Mouse (Mus musculus): ENCODE results near the gene Lhx2.

Lhx2 gene

DNA sequence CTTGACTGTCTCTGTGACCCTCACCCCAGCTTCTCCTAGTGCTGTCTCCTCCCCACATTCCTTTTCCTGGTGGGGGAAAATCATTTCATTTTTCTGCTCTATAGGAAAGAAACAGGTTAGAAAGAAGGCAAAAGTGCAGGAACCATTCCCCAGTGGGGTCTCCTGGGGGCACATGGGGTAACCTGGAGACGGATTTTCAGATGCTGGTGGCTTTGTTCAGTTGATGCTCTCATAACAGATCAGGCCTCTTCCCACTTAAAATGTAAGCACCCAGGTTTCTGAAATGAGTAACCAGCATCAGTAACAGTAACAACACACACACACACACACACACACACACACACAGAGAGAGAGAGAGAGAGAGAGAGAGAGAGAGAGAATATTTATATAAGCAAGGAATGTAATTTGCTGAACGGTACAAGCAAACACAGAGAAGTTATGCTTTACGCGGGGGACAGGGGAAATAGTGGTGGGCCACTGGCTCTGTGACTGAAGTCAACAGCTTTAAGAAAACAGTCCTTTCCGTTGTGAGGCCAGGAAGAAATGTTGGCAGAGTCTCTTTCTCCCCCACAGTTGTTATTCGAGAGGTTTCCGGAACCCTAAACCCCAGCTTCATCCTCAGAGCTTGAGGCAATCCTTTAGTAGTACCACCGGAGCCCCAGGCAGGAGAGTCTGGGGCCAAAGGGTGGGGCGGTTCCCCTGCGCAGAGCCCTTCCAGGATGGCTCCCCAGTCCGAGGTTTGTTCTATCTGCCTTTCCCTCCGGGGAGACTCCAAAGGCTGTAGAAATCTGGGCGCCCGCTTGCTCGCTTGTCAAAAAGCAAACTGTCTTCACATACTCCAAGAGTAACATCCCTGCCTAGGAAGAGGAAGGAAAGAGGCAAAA, 8.0 kb downstream of the Lhx2 start:
- DNase-seq (ENCODE audit: low spot score) = no peak

DNA sequence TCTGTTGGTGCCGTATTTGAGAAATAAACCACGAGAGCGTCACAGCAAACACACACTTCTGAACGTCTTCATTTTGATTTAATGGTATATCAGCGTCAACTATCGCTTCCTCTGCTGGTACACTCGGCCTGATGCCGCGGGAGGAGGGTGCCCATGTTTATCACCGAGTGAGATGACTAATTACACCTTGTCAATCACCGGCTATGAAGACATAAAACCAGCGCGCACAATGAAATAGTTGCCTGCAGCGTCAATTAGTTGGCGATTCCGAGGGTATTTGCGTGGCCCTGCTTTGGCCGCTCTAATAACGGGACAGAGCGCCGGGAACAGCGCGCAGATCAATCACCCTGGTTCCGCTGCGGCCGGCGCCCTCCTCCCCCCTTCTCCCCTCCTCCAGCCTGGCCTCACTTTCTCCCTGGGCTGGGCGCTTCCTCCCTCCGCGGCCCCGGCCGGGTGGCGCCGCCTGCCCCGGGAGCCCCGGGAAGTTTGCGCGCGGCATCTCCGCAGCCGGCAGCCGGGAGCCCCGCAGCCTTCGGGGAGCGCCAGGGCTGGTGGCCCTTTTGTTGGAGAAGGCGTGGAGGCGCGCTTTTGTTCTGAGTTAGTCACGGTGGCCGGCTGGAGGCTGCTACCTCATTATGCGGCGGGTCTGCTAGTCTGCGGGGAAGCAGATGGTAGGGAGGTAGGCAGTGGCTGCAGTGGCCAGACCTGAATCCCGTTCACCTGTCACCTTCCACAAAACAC, 8.9 kb downstream of the Lhx2 start:
- no peak for DNase-seq (ENCODE audit: low spot score)

GRCm38 (mm10) chr2:38348660-38349420, 9.8 kb downstream of the Lhx2 start:
- no peak for DNase-seq (ENCODE audit: low spot score)

- DNase-seq (ENCODE audit: low spot score) = no peak
Observed at GRCm38 (mm10) chr2:38349447-38350350, 10.6 kb downstream of the Lhx2 start.

DNA sequence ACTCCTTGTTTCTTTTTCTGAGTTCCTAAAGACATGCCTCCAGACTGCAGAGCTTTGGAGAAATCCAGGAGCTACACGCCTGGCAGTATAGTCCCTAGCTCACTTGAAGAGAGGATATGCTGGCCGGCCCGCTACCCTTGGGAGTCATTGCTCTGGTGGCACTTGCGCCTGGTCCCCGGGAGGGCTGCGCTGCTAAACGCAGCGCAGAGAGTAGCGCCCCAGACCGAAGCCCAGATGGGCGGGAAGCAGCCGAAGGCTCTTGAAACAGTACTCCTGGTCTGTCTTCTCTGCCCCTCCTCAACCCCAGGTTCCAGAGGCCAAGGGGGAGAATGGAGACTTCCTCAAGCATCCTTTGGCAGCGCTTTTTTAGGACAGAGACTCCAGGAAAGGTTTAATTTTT, 11.3 kb downstream of the Lhx2 start:
- DNase-seq (ENCODE audit: low spot score) = no peak

DNA sequence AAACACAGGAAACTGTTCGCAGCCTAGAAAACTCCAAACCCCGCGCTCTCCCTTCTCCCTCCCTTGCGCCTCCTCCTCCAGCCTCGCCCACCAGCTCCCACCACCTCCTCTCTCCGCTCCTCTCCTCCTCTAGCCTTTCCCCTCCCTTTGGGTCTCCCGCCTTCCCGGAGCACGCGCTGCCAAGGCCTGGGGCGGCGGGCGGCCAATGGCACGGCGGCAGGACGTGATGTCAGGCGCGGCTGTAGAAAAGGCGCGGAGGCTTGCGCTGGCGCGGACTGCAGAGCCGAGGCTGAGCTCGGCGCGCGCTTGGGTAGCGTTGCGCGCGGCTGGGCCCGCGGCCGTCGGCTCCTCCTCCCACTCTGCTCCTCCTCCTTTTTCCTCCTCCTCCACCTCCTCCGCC, 11.7 kb downstream of the Lhx2 start:
- no peak for DNase-seq (ENCODE audit: low spot score)

- no peak for DNase-seq (ENCODE audit: low spot score)
Observed at GRCm38 (mm10) chr2:38351641-38352320, 12.7 kb downstream of the Lhx2 start.

- DNase-seq (ENCODE audit: low spot score) = no peak
Observed at GRCm38 (mm10) chr2:38352321-38353007, 13.4 kb downstream of the Lhx2 start.

DNA sequence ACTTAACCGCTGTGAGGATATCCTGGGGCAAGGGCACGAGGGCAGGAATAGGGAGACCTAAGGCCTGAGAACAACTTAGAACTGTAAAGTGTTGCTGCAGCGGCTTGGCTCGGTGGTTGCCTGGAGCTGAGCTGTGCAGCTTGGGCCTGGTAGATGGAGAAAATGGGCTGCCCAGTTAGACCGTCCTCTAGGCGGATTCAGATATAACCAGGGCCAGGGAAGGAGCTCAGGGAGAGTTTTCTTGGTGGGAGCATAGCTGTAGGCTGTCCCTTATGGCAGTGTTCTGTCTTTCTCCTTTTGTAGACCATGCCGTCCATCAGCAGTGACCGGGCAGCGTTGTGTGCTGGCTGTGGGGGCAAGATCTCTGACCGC, 13.9 kb downstream of the Lhx2 start:
- DNase-seq (ENCODE audit: low spot score) = no peak

- no peak for DNase-seq (ENCODE audit: low spot score)
Observed at GRCm38 (mm10) chr2:38353664-38354063, 14.6 kb downstream of the Lhx2 start.

DNA sequence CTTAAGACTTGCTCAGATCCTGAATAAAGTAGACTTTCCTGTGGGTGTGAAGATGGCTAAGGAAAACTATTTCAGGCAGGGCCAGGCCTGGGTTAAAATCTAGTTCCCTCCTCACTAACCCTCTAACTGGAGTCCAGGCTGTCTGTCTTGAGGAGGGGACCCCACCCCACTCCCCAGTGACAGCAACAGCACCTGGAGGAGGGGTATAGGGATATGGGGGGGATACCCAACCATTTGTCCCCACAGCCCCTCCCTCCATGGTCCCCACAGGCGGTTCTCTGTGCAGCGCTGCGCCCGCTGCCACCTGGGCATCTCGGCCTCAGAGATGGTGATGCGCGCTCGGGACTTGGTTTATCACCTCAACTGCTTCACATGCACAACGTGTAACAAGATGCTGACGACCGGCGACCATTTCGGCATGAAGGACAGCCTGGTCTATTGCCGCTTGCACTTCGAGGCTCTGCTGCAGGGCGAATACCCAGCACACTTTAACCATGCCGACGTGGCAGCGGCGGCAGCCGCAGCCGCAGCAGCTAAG, 15.2 kb downstream of the Lhx2 start:
- no peak for DNase-seq (ENCODE audit: low spot score)

DNA sequence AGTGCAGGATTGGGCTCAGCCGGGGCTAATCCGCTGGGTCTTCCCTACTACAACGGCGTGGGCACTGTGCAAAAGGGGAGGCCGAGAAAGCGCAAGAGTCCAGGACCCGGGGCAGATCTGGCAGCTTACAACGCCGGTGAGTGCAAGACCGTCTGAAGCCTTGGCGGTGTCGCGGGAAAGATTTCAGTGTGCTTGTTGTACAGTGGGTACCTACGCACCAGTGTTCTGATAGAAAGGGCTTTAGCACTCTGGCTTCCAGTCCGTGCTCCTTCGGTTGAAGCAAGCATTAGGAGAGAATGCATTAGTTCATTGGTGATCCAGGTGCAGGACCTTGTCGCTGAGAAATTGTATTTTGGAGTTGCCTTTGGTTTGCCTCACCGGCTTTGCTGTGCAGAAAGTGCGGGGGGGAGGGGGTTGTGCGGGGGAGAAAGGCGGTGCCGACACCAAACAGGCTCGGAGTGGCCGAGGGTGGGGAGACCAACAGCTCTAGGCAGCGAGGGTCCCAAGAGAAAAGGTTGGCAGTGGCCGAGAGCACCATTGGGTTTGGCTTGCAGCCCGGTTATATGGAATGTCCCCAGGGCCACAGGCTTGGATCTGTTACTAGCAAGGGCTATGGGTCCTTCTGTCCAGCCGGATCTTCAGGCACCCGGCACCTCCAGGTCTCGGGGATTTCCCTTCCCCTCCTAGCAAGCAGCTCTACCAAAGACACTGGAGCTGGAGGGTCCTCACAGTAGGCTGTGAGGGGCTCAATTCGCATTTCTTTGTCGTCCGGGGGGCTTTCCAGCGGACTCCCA, 15.8 kb downstream of the Lhx2 start:
- DNase-seq (ENCODE audit: low spot score) = no peak

DNA sequence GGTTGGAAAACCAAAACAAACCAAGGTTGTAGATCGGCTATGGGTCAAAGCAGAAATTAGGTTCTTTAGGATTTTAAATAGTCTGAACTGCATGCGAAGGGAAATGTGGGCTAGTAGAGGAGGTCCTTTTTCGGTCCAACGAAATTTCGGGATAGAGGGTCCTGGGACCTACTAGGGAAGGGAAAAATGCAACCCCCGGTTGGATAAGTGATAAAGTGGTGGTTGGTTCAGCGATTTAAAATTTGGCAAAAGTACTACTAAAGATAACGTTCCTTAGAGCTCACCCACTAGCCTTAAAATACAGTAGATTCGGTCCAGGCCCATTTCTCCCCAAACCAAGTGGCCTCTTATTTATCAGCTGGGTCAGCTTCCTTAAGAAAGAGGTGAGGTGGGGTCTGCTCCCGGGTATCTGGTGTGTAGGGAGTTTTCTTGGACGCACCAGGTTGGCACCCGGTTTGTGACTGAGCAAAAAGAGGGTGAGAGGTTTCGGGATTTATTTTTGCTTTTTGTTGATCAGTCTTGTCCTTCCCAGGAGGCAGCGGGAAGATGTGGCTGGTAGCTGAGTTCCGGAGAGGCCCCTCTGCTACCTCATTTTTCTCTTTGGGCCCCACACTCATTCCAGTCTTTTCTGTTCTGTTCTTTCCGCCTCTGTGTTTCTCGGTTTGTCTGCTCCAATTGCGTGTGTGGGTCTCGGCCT, 16.8 kb downstream of the Lhx2 start:
- no peak for DNase-seq (ENCODE audit: low spot score)

- DNase-seq (ENCODE audit: low spot score) = no peak
Observed at GRCm38 (mm10) chr2:38356428-38357260, 17.6 kb downstream of the Lhx2 start.

- DNase-seq (ENCODE audit: low spot score) = no peak
Observed at GRCm38 (mm10) chr2:38357294-38358246, 18.5 kb downstream of the Lhx2 start.

DNA sequence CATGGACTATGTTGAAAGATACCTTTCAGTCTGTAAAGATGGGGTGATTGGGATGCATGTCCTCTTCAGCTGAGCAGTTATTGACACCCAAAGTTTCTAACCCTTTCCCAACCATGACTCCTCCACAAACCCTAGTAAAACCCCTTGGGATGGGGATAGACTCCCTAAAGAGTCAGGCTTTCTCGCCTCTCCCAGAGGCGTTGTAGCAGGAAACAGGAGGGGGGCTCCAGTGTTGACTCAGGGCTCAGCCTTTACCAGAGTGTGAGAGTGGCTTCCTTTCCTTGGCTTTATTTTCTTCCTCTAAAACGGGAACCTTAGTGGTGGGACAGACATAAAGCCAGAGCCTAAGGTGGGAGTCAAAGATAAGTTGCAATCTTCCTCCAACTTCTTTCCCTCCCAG, 19.5 kb downstream of the Lhx2 start:
- DNase-seq (ENCODE audit: low spot score) = no peak

GRCm38 (mm10) chr2:38359186-38359585, 20.1 kb downstream of the Lhx2 start:
- DNase-seq (ENCODE audit: low spot score) = no peak
